Mouse (Mus musculus): ENCODE measurements around the gene Acadsb.

The Acadsb gene

DNA sequence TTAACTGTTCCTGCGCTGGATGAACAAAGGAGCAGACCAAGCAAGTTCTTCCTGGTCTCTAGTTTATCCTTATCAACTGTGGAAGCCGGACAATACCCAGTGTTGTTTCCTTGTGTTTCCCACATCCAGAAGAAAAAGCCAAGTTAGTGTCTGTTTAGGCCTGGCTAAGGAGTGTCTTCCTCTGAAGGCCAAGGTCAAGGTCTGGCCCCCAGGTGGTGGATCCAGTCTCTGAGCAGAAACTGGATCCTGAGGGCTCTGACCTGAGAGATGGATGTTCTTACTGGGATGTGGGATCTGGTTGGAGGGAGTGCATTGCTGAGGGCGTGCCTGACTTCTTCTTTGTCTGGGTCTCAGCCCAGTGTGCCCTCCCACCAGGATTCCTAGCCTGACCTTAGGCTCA is 55.3 kb downstream of the Acadsb start:
- DNase-seq = no peak

GRCm38 (mm10) chr7:131467312-131467711 is 56.9 kb downstream of the Acadsb start:
- DNase-seq = no peak

GRCm38 (mm10) chr7:131469506-131469905 is 59.1 kb downstream of the Acadsb start:
- no peak for DNase-seq

- no peak for DNase-seq
These were observed 61.1 kb downstream of the Acadsb start for GRCm38 (mm10) chr7:131471551-131471950.

DNA sequence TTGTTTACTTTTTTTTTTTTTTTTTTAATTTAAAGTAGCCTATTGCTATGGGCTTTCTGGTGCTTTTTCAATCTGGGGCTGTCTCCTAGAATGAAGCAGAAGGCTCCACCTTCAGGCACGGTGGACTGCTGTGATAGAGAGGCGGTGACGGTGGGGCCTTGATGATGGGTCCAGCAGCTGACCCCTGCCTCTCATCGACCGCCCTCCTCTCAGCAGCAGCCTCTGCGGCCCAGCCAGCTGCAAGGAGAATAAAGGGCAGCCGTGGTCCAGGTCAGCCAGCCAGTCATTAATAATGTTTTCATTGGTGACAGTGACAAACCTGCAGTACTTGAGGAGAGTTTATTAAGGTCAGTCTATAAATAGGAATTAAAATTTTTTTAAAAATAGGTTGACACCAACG is 66.7 kb downstream of the Acadsb start:
- no peak for DNase-seq

- DNase-seq = no peak
These were observed 68.0 kb downstream of the Acadsb start for GRCm38 (mm10) chr7:131478403-131478802.
